Mouse (Mus musculus) neural tube, embryonic 14.5 days (tissue): ENCODE results near the gene Oaf. TPM values are rescaled to one million over a fixed set of nuclear protein-coding genes. Genes with fewer than 3 reads are reported as not detected.
A peak's percentile ranks its signal among the peaks of the same experiment; 100 is the strongest.

Experiments
- ATAC-seq: fragments of 200-750 bp; cut with Nextera tagmentation; 2 replicates; pipeline ENCODE4 v1.8.0; 2017; ENCODE audit warnings: low read depth, mild to moderate bottlenecking, moderate TSS enrichment, moderate library complexity
- H3K27ac ChIP-seq: fragments of 300-500 bp; sonication (generic); 2 replicates; pipeline ENCODE4 v1.5.1; 2014; ENCODE audit warnings: low read depth, mild to moderate bottlenecking, control low read depth, low read length, moderate library complexity, mixed read lengths
- H3K27me3 ChIP-seq: fragments of 300-500 bp; sonication (generic); 2 replicates; pipeline ENCODE4 v1.6.1; 2014; ENCODE audit warnings: low read length; ENCODE audit not compliant: control insufficient read depth, insufficient read depth
- H3K36me3 ChIP-seq: fragments of 300-500 bp; sonication (generic); 2 replicates; pipeline ENCODE4 v1.6.1; 2014; ENCODE audit warnings: low read length, mixed read lengths; ENCODE audit not compliant: control insufficient read depth, insufficient read depth
- H3K4me1 ChIP-seq: fragments of 300-500 bp; sonication (generic); 2 replicates; pipeline ENCODE4 v1.6.1; 2014; ENCODE audit warnings: low read length; ENCODE audit not compliant: control insufficient read depth, insufficient read depth
- H3K4me2 ChIP-seq: fragments of 300-500 bp; sonication (generic); 2 replicates; pipeline ENCODE4 v1.6.1; 2014; ENCODE audit warnings: mild to moderate bottlenecking, low read depth, low read length, control low read depth
- H3K4me3 ChIP-seq: fragments of 300-500 bp; sonication (generic); 2 replicates; pipeline ENCODE4 v1.5.1; 2014; ENCODE audit warnings: low read depth, low read length, control low read depth, mixed read lengths
- H3K9ac ChIP-seq: fragments of 300-500 bp; sonication (generic); replicated peaks from 2 replicates; pipeline ENCODE4 v1.6.1; 2014; ENCODE audit warnings: low read depth, mild to moderate bottlenecking, control low read depth, low read length, mixed read lengths
- H3K9me3 ChIP-seq: fragments of 300-500 bp; sonication (generic); 2 replicates; pipeline ENCODE4 v1.6.1; 2016; ENCODE audit warnings: low read length; ENCODE audit not compliant: control insufficient read depth
- WGBS: fragments of 180-500 bp; shearing (Covaris S2); extraction: QIAGEN DNeasy Blood & Tissue Kit; methylation state at CpG from one replicate; pipeline ENCODE4 v1.1.7; 2014; 5-methylcytosine and 5-hydroxymethylcytosine counted together
- polyA plus RNA-seq: library from polyadenylated mRNA; unstranded; fragments of >200 nt; fragmentation: Nextera tagmentation; extraction: Ambion mirVana; gene quantifications from 2 replicates; pipeline ENCODE4 v1.2.1, GENCODE M21; 2014

Gene Oaf
- polyA plus RNA-seq, 1 experiment from 2014 or later = 2.3 TPM

DNA sequence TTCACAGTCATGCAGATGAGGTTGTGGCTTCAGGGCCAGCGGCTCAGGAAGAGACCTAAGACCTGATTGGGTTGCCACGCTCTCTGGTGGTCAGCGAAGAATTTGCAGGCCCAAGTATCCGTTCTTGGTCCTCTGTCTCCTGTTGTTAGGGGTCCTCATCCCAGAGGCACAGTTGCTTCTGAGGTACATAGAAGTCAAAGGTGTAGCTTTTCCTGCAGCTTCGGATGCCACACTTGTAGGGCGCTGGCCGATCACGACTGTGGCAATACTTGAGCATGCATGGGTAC is 17.3 kb downstream of the Oaf start:
- H3K4me1 ChIP-seq = no peaks in the 10 kb centered on the region
- ATAC-seq = no peak; the same call in 1 of the 2 replicates
- no peak overlapping the region for H3K9ac ChIP-seq
- no peaks in the 10 kb centered on the region for H3K9me3 ChIP-seq
- 41% methylated on average over 8 of the region's 8 CpGs for WGBS
- H3K36me3 ChIP-seq = no peaks in the 10 kb centered on the region
- no peak overlapping the region for H3K27ac ChIP-seq
- H3K27me3 ChIP-seq = no peaks in the 10 kb centered on the region
- H3K4me2 ChIP-seq = no peak overlapping the region
- no peak overlapping the region for H3K4me3 ChIP-seq

DNA sequence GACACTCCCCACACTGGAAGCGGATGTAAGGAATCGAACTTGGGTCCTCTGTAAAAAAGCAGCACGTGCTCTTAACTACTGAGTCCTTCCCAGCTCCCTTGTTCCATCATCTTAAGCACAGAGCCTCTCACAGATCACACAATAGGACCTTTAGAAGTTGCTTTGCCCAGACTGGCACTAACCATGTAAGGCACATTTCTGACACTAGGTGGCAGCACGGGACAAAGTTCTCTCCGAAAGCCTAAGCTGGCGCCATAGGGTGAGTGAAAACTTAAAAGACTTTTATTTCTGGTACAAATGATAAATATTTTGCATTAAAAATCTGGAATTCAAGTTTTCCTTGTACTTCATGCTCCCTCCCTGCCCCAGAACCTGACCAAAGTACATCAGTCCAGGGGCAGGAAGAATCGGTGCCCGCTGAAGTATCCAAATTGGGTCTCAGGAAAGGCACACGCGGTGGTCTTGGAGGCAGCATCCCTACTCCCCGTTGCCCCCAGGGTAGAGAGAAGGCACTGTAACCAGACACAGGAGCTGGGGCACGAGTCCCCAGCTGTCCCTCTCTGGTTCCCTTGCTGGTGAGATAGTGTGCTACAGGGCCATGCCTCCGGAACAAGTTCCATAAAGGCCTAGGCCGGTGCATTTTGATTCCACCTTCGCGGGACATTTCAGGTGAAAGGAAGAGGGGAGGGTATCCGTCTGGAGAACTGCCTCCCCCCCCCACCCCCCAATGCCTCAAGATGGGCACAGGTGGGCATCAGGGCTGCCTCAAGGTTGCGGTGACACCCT is 17.9 kb downstream of the Oaf start:
- 37% methylated on average over 18 of the region's 18 CpGs for WGBS

DNA sequence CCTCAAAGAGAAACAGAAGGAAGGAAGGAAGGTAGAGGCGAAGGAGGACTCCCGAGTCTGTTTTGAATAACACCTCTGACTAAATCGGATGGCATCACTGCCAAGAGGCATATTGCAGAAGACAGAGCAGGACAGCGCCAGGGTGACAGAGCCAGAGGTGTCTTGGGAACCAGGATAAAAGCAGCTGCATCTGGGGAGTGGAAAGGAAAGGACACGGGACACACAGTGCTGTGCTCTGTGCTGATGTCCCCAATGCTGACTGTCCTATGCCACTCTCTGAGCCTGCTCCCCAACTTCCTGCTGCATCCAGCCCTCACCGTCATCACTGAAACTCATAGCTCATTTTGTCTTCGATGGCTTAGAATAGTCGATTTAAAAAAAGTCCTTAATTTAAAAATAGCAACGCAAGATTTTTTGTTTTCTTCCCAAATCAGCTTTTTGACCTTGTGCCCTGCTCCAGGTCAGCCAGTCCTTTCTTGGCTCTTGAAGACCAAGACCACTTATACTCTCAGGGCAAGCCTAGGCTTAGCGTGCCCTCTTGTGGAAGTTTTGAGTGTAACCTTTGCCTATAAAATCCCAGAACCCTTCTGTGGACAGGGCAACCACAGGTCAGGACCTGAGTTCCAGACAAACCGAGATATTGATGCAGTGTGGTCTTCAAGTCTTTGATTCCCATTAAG is 28.8 kb downstream of the Oaf start:
- Histone ChIP-seq H3K36me3 (no peaks in the 10 kb centered on the region), H3K4me3 (no peak overlapping the region), H3K4me2 (no peak overlapping the region), H3K9me3 (no peaks in the 10 kb centered on the region), H3K27ac (no peak overlapping the region), H3K4me1 (peaks cover 2% of the 10 kb centered on the region; the same call in 1 of the 2 replicates), H3K27me3 (peaks cover 5% of the 10 kb centered on the region), H3K9ac (no peak overlapping the region)
- no peak for ATAC-seq
- 35% methylated on average over 11 of the region's 11 CpGs for WGBS

More for the DNA sequence above, 17.9 kb downstream of the Oaf start:
- Histone ChIP-seq H3K27ac (no peak overlapping the region), H3K4me2 (no peak overlapping the region), H3K4me1 (no peaks in the 10 kb centered on the region), H3K27me3 (no peaks in the 10 kb centered on the region), H3K4me3 (no peak overlapping the region), H3K36me3 (no peaks in the 10 kb centered on the region), H3K9me3 (no peaks in the 10 kb centered on the region), H3K9ac (no peak overlapping the region)
- peak; percentile 56 for ATAC-seq

DNA sequence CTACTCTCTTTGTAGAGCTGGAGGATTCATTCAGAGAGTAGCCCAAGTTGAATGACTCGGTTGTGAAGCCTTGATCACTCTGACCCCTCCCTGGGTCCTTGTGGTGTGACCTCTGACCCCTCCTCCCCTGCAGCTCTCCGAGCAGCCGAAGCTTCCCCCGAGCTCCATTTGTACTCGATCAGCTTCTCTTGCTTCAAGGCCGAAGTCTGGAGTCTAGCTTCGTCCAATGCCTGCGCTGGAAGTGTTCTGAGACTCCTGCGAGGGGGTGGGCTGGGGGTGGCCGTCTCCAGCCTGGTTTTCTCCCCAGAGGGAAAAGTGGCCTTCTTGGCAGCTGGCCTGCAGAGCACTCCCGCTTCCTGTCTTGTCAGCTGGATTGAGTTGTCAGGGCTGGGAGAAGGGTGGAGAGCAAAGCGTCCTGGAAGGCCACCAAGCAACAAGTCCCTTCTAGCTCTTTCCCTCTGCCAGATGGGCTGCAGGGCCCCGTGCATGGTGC is 29.5 kb downstream of the Oaf start, which contains the start of gene Pou2f3:
Gene Pou2f3, minus strand, starts transcription at position 180 of the 493 bp plus-strand sequence.
- peak within 1 kb of the TSS; percentile 4; the same call in 1 of the 2 replicates for H3K4me2 ChIP-seq
- peaks cover 11% of the 10 kb centered on the region for H3K27me3 ChIP-seq
- no peak for ATAC-seq
- H3K9me3 ChIP-seq = no peaks in the 10 kb centered on the region
- H3K9ac ChIP-seq = no peak within 1 kb of the TSS
- H3K4me3 ChIP-seq = no peak within 1 kb of the TSS
- 6% methylated on average over 13 of the region's 13 CpGs for WGBS
- no peaks in the 10 kb centered on the region for H3K36me3 ChIP-seq
- H3K27ac ChIP-seq = no peak within 1 kb of the TSS
- H3K4me1 ChIP-seq = peaks cover 2% of the 10 kb centered on the region; the same call in 1 of the 2 replicates

DNA sequence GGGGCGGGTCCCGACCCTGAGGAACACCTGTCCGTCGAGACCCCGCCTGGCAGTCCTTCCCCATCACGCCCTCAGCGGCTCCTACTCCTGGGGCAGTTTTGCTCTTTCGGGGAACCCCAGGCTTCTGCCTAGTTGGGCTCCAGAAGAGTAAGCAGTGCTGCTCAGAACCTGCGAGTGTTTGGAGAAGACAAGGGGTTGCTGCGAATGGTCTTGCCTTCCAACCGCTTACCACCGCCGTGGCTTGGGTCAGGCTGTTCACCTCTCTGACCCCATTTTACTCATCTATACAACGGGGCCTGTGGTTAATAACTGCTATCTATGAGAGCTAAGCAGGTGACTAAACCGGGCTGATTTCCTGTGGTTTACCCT is 33.7 kb downstream of the Oaf start:
- Histone ChIP-seq H3K36me3 (no peaks in the 10 kb centered on the region), H3K4me3 (no peak overlapping the region; the same call in 1 of the 2 replicates), H3K9ac (0 out of 2 replicates have a peak overlapping the region, but pooled peaks have one; percentile 11), H3K9me3 (no peaks in the 10 kb centered on the region), H3K4me2 (peak overlapping the region; percentile 37; the same call in 1 of the 2 replicates), H3K4me1 (peaks cover 2% of the 10 kb centered on the region; the same call in 1 of the 2 replicates), H3K27ac (no peak overlapping the region), H3K27me3 (peaks cover 14% of the 10 kb centered on the region)
- ATAC-seq = no peak
- WGBS = 1% methylated on average over 15 of the region's 15 CpGs

DNA sequence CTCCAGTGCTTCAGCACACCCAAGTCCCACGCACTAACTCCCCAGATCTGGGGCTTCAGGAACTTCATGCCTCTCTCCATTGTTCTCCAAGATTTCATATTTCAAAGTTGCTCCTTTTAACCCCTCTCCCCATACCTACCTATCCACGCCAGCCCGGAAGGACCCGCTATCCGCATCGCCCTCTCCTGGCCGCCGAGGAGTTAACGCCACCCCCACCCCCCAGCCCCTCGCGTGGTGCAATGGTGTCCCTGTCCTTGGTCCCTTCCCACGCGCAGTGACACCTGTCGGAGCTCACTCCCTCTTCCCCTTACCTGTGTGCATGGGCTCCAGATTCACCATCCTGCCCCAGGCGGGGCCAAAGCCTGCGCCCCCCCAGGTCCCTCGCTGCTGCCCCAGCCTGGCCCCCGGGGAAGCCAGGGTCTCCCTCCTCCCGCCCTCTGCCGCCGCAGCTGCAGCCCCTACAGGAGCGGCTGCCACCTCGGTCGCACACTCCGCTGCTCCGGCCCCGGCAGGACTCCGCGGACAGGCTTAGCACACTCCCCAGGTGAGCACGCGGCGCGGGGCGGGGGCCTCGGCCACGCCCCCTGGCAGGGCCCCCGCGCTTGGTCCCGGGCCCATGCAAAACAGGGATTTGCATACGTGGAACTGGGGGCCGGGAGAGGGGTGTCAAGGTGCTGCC is 34.2 kb downstream of the Oaf start:
- 2% methylated on average over 40 of the region's 41 CpGs for WGBS
- Histone ChIP-seq H3K9ac (0 out of 2 replicates have a peak overlapping the region, but pooled peaks have one; percentile 11), H3K36me3 (no peaks in the 10 kb centered on the region), H3K27me3 (peaks cover 14% of the 10 kb centered on the region), H3K4me1 (peaks cover 2% of the 10 kb centered on the region; the same call in 1 of the 2 replicates), H3K4me3 (peak overlapping the region; percentile 9; the same call in 1 of the 2 replicates), H3K9me3 (no peaks in the 10 kb centered on the region), H3K4me2 (peak overlapping the region; percentile 37), H3K27ac (no peak overlapping the region)
- ATAC-seq = no peak

DNA sequence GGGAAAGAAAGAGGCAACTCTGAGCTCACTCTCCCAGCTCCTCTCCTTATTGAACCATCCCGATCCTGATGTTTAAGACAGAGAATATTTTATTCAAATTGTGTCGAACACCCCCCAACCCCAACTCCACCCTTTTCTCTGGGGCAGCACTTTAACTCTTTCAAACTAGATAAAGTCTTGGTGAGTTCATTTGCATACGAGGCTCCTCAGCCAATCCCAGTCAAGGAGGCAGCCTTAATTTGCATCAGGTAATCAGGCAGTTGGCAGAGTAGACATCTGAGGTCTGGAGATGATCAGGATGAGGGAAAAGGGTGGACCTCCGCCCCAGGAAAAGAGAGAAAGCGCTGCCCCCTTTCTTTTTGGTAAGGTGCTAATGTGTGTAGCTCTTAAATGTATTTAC is 39.5 kb downstream of the Oaf start:
- no peak for ATAC-seq
- no peak overlapping the region for H3K9ac ChIP-seq
- no peaks in the 10 kb centered on the region for H3K9me3 ChIP-seq
- 4% methylated on average over 5 of the region's 5 CpGs for WGBS
- no peak overlapping the region for H3K4me3 ChIP-seq
- no peak overlapping the region for H3K27ac ChIP-seq
- H3K4me1 ChIP-seq = no peaks in the 10 kb centered on the region
- H3K36me3 ChIP-seq = no peaks in the 10 kb centered on the region
- H3K27me3 ChIP-seq = peaks cover 2% of the 10 kb centered on the region
- H3K4me2 ChIP-seq = no peak overlapping the region

DNA sequence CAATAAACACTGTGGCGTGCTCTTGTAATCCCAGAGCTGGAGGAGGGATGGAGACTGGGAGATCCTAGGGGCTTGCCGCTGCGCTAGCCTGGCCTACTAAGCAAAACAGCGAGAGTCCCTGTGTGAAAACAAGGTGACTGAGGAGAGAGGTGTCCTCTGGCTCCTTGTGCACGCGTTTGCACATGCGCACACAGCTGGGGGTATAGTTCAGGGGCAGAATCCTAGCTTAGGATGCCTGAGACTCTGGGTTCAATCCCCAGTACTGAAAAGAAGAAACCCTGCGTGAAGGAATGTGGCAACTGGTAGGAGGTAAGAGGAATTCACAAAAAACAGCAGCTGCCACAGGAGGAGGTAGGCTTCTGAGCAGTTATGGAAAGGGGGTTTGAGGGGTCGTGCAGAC is 45.7 kb downstream of the Oaf start:
- no peak overlapping the region for H3K9ac ChIP-seq
- no peaks in the 10 kb centered on the region for H3K36me3 ChIP-seq
- no peaks in the 10 kb centered on the region for H3K9me3 ChIP-seq
- H3K27ac ChIP-seq = no peak overlapping the region
- no peak overlapping the region for H3K4me2 ChIP-seq
- WGBS = 19% methylated on average over 9 of the region's 9 CpGs
- no peak overlapping the region for H3K4me3 ChIP-seq
- H3K27me3 ChIP-seq = no peaks in the 10 kb centered on the region
- H3K4me1 ChIP-seq = no peaks in the 10 kb centered on the region
- no peak for ATAC-seq
